Mouse (Mus musculus) liver, embryonic 12.5 days (tissue): ENCODE measurements around the gene Sept6. TPM values are rescaled to one million over a fixed set of nuclear protein-coding genes. Genes with fewer than 3 reads are reported as not detected.

Source experiments
- ATAC-seq: fragments of 200-750 bp; cut with Nextera tagmentation; 2 replicates; pipeline ENCODE4 v1.8.0; 2017; ENCODE audit warnings: moderate number of reproducible peaks, mild to moderate bottlenecking, moderate library complexity
- H3K27ac ChIP-seq: fragments of 300-500 bp; sonication (generic); 2 replicates; pipeline ENCODE4 v1.5.1; 2016; ENCODE audit warnings: mild to moderate bottlenecking
- H3K27me3 ChIP-seq: fragments of 300-500 bp; sonication (generic); replicated peaks from 2 replicates; pipeline ENCODE4 v1.6.1; 2016; ENCODE audit warnings: mild to moderate bottlenecking, moderate library complexity
- H3K36me3 ChIP-seq: fragments of 300-500 bp; sonication (generic); 2 replicates; pipeline ENCODE4 v1.6.1; 2016; ENCODE audit warnings: mild to moderate bottlenecking, moderate library complexity
- H3K4me1 ChIP-seq: fragments of 300-500 bp; sonication (generic); 2 replicates; pipeline ENCODE4 v1.6.1; 2016
- H3K4me2 ChIP-seq: fragments of 300-500 bp; sonication (generic); 2 replicates; pipeline ENCODE4 v1.6.1; 2016; ENCODE audit warnings: mild to moderate bottlenecking, moderate library complexity
- H3K4me3 ChIP-seq: fragments of 300-500 bp; sonication (generic); 2 replicates; pipeline ENCODE4 v1.5.1; 2016; ENCODE audit warnings: mild to moderate bottlenecking, moderate library complexity
- H3K9ac ChIP-seq: fragments of 300-500 bp; sonication (generic); 2 replicates; pipeline ENCODE4 v1.6.1; 2016; ENCODE audit warnings: mild to moderate bottlenecking, moderate library complexity
- H3K9me3 ChIP-seq: fragments of 300-500 bp; sonication (generic); replicated peaks from 2 replicates; pipeline ENCODE4 v1.6.1; 2016; ENCODE audit warnings: mild to moderate bottlenecking, moderate library complexity
- WGBS: fragments of 180-500 bp; shearing (Covaris S2); methylation state at CpG from one replicate; pipeline ENCODE4 v1.1.7; 2016; ENCODE audit not compliant: insufficient replicate concordance; 5-methylcytosine and 5-hydroxymethylcytosine counted together
- polyA plus RNA-seq: library from polyadenylated mRNA; unstranded; fragments of >200 nt; fragmentation: Nextera tagmentation; extraction: Ambion mirVana; gene quantifications from 2 replicates; pipeline ENCODE4 v1.2.1, GENCODE M21; 2016

Gene Sept6
- polyA plus RNA-seq: 6.1 and 6.2 TPM in 2 replicates

DNA sequence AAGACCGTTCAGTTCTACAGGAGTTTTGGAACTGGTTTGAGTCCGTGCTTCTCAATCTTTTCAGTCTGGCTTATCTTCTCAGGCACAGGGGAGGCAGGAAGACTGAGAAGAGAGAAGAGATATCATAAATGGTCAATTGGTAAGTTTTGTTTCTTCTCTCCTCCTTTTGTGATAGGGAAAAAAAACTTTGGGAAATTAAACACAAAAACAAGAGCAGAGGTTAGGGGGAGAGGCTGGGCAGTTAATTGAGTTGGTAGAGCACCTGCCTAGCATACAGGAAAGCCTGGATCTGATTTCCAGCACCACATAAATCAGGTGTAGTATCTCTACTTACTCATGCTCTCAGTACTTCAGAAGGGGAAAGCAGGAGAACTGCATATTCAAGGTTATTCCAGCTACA is at the start of gene Sept6:
Gene Sept6 (minus strand): TSS at position 101 of the 400 bp plus-strand sequence.
- Histone ChIP-seq H3K4me2 (no peak within 1 kb of the TSS), H3K4me3 (no peak within 1 kb of the TSS), H3K4me1 (peaks cover 11% of the 10 kb centered on the region; the same call in 1 of the 2 replicates), H3K27me3 (peaks cover 3% of the 10 kb centered on the region; the same call in 1 of the 2 replicates), H3K27ac (no peak within 1 kb of the TSS), H3K9ac (no peak within 1 kb of the TSS), H3K9me3 (no peaks in the 10 kb centered on the region), H3K36me3 (no peaks in the 10 kb centered on the region)
- no peak for ATAC-seq
- 52% methylated on average over 2 of the region's 2 CpGs for WGBS

DNA sequence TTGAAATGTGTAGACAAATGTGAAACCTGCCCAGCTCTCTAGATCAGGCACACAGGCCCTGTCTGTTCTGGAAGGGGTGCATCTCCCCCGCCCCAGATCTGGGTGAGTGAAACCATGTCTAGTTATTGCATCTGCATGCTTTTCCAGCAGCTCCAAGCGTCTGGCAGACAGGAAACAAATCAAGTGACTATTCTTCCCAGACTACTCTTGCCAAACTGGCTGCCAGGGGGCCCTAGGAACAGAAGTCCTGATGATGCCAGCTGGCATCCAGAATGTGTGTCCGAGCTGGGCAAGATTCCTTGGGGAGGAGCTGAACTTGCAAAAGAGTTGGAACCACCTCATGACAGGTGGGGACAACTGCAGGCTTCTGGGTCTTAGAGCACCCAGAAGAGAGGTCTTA is 36.8 kb upstream of the Sept6 start:
- Histone ChIP-seq H3K36me3 (no peaks in the 10 kb centered on the region), H3K9ac (no peak overlapping the region), H3K9me3 (no peaks in the 10 kb centered on the region), H3K4me3 (no peak overlapping the region), H3K4me1 (no peaks in the 10 kb centered on the region), H3K4me2 (no peak overlapping the region), H3K27ac (no peak overlapping the region), H3K27me3 (no peaks in the 10 kb centered on the region)
- ATAC-seq: no peak
- WGBS: 49% methylated on average over 3 of the region's 3 CpGs

DNA sequence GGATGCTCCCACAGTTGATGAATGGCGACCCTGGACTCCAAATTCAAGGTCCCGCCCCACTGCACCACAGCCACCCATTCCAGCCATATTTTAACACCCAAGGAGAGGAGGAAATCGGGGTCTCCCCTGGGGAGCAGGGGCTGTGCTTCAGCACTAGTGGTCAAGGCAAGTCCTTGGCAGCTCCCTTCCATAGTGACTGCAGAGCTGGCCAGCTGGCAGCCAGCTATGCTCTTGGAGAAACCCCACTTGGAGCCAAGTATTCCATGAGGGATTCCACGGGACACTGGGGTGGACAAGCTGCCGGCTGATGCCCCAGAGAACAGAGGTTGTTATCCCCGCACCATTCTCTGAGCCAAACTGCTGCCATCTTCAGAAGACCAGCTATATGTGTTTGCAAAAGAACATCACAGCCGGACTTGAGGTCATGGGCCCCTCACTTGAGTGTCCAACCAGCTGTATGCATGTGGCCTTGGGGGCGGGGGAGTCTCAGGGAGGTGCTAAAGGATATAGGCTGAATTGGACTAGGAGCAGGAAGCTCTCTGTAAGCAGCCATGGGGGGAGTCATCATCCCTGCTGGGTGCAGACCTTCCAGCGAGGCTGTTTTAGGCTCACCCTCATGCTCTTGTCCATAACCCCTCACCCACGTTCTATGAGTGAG is 32.2 kb upstream of the Sept6 start:
- Histone ChIP-seq H3K4me2 (no peak overlapping the region), H3K27me3 (no peaks in the 10 kb centered on the region), H3K9ac (no peak overlapping the region), H3K4me3 (no peak overlapping the region), H3K27ac (no peak overlapping the region), H3K9me3 (no peaks in the 10 kb centered on the region), H3K4me1 (no peaks in the 10 kb centered on the region), H3K36me3 (no peaks in the 10 kb centered on the region)
- ATAC-seq: no peak
- WGBS: 55% methylated on average over 10 of the region's 10 CpGs

DNA sequence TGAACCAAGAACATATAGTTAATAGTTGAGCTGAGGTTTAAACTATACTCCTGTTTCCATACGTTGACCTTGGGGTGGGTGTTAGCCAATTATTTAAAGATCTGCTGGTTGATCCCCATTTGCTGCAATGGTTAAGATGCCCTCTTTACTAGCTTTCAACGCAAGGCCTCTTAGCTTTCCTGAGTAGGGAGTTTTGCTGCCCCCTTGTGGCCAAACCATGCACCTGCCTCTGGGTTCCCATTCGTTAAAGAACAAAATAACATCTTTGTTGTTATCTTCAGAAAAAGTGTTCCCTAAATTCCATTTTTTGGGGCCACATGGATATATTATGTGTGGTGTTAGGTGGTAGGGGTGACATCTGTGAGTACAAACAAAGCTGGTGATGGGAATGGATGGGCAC is 31.1 kb upstream of the Sept6 start:
- no peaks in the 10 kb centered on the region for H3K9me3 ChIP-seq
- 12% methylated on average over 3 of the region's 3 CpGs for WGBS
- H3K27ac ChIP-seq: no peak overlapping the region
- no peaks in the 10 kb centered on the region for H3K36me3 ChIP-seq
- H3K4me2 ChIP-seq: no peak overlapping the region
- H3K9ac ChIP-seq: no peak overlapping the region
- ATAC-seq: no peak
- no peak overlapping the region for H3K4me3 ChIP-seq
- H3K4me1 ChIP-seq: no peaks in the 10 kb centered on the region
- no peaks in the 10 kb centered on the region for H3K27me3 ChIP-seq

DNA sequence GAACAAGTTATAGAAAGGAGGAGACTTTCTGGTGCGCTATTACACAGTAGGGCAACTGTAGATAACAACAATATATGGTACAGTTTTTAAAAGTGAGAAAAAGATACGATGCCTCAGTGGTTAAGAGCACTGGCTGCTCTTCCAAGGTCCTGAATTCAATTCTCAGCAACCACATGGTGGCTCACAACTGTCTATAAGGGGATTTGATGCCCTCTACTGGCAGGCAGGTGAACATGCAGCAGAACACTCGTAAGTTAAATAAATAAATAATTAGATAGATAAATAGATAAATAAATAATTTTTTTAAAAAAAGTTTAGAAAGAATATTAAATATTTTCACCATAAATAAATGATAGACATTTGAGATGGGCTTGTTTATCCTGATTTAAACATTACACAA is 27.5 kb upstream of the Sept6 start:
- Histone ChIP-seq H3K27ac (no peak overlapping the region), H3K4me3 (no peak overlapping the region), H3K4me2 (no peak overlapping the region), H3K9me3 (no peaks in the 10 kb centered on the region), H3K27me3 (no peaks in the 10 kb centered on the region), H3K36me3 (no peaks in the 10 kb centered on the region), H3K4me1 (no peaks in the 10 kb centered on the region), H3K9ac (no peak overlapping the region)
- no peak for ATAC-seq
- 37% methylated on average over 3 of the region's 3 CpGs for WGBS

DNA sequence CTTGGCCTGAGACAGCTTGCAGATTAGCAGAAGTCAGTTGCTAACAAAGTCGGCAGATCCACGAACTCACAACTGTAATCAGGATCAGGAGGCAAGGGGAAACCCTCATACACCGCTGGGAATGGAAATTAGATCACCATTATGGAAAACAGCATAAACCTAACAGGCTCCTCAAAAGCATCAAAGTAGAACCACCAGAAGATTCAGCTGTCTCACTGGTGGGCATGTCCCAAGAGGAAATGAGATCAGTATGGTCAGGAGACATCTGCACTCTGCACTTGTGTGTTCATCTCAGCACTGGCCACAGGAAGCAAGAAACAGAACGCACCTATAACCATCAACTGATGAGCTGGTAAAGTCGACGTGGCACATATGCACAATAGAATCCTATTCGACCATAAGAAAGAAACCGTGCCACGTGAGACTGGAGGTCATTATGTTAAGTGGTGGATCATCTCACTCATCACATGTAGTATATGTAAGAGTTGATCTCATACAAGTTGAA is 26.6 kb upstream of the Sept6 start:
- Histone ChIP-seq H3K27ac (no peak overlapping the region), H3K4me3 (no peak overlapping the region), H3K9ac (no peak overlapping the region), H3K27me3 (no peaks in the 10 kb centered on the region), H3K4me2 (no peak overlapping the region), H3K9me3 (no peaks in the 10 kb centered on the region), H3K36me3 (no peaks in the 10 kb centered on the region), H3K4me1 (no peaks in the 10 kb centered on the region)
- no peak for ATAC-seq
- WGBS: 68% methylated on average over 9 of the region's 9 CpGs

DNA sequence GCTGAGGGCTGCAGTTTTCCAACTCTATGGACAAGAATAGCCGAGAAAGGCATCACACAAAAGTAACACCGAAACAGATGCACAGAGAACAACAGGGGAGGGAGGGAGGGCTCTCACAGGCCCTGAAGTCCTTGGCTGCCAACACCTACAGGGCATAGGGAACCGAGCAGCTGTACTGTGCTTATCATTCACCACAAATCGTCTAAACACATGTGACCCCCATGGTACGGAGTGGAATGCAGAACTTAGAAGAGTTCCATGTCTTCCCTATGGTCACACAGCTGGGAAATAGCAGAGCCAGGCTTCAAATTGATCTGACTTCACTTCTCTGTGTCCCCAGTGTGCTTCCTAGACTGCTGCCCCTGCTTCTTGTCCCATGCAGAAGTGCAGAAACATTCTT is 22.3 kb upstream of the Sept6 start:
- no peaks in the 10 kb centered on the region for H3K9me3 ChIP-seq
- H3K36me3 ChIP-seq: no peaks in the 10 kb centered on the region
- no peaks in the 10 kb centered on the region for H3K4me1 ChIP-seq
- H3K9ac ChIP-seq: no peak overlapping the region
- no peak overlapping the region for H3K27ac ChIP-seq
- no peak for ATAC-seq
- no peak overlapping the region for H3K4me3 ChIP-seq
- H3K4me2 ChIP-seq: no peak overlapping the region
- 45% methylated on average over 5 of the region's 5 CpGs for WGBS
- H3K27me3 ChIP-seq: no peaks in the 10 kb centered on the region

DNA sequence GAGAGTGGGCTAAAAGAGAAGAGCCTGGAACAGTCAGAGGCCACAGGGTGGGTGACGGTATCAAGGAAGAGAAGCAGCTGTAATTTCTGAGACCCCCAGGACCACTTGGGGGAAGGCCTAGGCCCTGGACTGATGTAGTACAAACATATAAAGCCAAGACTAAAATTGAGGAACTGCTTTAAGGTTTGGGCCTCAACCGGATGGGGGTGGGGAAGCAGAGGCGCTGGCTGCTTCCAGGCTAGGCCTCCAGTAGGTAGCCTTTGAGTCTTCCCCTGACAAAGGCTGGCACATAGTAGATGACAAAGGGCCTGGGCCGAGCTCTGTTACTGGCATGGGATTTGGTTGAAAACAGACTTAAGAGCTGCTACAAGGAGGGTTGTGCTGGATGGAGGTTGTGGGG is 555 bp downstream of the Sept6 start:
- Histone ChIP-seq H3K36me3 (no peaks in the 10 kb centered on the region), H3K9ac (no peak overlapping the region), H3K9me3 (no peaks in the 10 kb centered on the region), H3K4me1 (peaks cover 11% of the 10 kb centered on the region; the same call in 1 of the 2 replicates), H3K4me2 (no peak overlapping the region), H3K4me3 (no peak overlapping the region), H3K27ac (no peak overlapping the region), H3K27me3 (peaks cover 3% of the 10 kb centered on the region; the same call in 1 of the 2 replicates)
- ATAC-seq: no peak
- 48% methylated on average over 4 of the region's 4 CpGs for WGBS

DNA sequence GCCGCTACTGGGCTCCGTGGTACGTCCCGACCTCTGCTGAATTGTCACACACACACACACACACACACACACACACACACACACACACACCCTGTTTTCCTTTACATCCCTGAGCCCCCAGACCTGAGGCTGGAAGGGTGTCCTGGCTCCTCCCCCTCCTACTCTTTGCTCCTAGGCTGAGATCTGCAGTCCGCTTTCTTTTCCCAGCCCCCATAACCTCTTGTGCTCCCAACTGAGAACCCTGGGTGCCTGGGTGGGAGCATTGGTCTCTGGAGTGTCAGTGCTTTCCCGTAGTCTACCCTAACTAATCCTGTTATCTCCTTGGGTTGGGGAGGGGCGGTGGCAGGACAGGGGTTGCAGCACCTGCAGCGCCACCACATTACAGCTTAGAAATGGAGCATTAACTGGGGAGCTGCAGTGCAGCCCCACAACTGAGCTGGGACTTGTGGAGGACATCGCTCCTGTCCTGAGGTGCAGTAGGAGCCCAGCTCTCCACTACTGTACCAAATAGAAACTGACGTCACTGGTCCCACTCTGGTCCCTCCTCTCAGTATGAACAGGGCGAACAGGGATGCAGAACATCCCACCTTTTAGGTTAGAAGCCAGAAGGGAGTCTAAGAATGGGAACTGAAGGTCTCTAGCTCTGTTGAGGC is 1.7 kb downstream of the Sept6 start:
- peaks cover 11% of the 10 kb centered on the region; the same call in 1 of the 2 replicates for H3K4me1 ChIP-seq
- peak overlapping the region; percentile 81 for H3K4me2 ChIP-seq
- no peak overlapping the region for H3K27ac ChIP-seq
- peaks cover 3% of the 10 kb centered on the region; the same call in 1 of the 2 replicates for H3K27me3 ChIP-seq
- no peaks in the 10 kb centered on the region for H3K36me3 ChIP-seq
- H3K4me3 ChIP-seq: peak overlapping the region; percentile 65
- H3K9me3 ChIP-seq: no peaks in the 10 kb centered on the region
- ATAC-seq: no peak
- H3K9ac ChIP-seq: no peak overlapping the region
- WGBS: 22% methylated on average over 7 of the region's 11 CpGs

DNA sequence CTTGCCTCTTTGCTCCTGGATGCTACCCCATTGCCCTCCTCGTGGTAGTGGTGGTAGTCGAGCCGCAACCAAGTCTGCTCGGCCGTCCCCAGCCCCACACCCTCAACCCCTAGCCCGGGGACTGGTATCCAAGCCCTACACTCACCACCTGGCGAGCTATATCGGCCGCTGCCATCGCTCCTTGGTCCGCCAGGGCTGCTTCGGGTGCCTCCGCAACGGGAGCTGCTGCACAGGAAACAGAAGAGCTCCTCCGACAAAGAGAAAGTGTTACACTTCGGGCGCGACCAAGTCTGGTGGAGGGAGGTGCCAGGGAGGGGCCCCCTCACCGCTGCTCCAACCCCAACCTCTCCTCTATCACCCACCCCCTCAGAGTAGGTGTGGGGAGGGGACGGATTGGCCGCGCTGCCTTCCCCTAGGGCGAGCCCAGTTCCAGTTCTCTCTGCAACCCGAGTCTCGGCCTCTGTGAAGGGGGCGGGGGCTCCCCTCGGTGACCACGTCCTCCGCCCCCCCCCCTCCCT is 2.3 kb downstream of the Sept6 start:
- H3K36me3 ChIP-seq: no peaks in the 10 kb centered on the region
- peak overlapping the region; percentile 62 for H3K9ac ChIP-seq
- peak overlapping the region; percentile 81 for H3K4me2 ChIP-seq
- H3K4me3 ChIP-seq: peak overlapping the region; percentile 65
- no peaks in the 10 kb centered on the region for H3K9me3 ChIP-seq
- H3K27ac ChIP-seq: no peak overlapping the region
- WGBS: 7% methylated on average over 19 of the region's 29 CpGs
- ATAC-seq: peak; percentile 90
- peaks cover 3% of the 10 kb centered on the region; the same call in 1 of the 2 replicates for H3K27me3 ChIP-seq
- H3K4me1 ChIP-seq: peaks cover 11% of the 10 kb centered on the region; the same call in 1 of the 2 replicates

DNA sequence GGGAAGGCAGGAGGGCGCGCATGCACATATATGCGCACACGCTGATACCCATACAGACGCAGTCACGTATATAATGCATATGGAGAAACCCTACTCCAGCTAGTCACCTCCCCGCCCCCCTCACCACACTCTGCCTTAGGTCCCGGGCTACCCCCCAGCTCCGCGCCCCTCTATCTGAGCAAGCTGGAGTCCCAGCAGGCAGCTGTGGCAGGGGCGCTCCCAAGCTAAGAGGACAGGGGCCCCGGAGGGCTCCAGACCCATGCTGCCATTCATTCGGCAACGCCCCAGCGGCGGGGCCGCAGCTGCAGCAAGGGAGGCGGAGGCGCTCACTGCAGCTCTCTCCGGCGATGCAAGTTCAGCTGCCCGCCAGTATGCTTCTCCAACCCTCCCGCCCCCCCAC is 2.8 kb downstream of the Sept6 start:
- Histone ChIP-seq H3K4me3 (peak overlapping the region; percentile 65), H3K27ac (no peak overlapping the region), H3K27me3 (peaks cover 3% of the 10 kb centered on the region; the same call in 1 of the 2 replicates), H3K9ac (peak overlapping the region; percentile 62), H3K36me3 (no peaks in the 10 kb centered on the region), H3K9me3 (no peaks in the 10 kb centered on the region), H3K4me1 (peaks cover 11% of the 10 kb centered on the region; the same call in 1 of the 2 replicates), H3K4me2 (peak overlapping the region; percentile 81)
- 15% methylated on average over 22 of the region's 23 CpGs for WGBS
- peak; percentile 68 for ATAC-seq

DNA sequence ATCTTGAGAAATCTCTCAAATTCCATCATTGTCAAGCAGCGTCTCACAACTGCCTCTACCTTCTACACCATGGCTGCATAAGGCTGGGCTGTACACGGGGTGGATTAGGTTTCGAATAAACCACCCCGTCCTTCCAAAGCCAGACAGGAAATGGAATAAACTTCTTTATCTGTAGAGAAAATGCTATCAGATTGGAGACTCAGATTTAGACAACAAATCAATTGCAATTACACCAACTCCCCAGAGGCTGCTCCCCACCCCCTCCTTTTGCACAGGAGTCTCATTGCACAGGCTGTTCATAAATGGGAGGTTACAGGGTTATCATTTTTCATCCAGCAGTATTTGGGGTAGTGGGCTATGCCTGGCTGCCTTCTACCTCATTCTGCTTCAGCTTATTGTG is 3.7 kb downstream of the Sept6 start:
- no peaks in the 10 kb centered on the region for H3K36me3 ChIP-seq

More for the DNA sequence above, 3.7 kb downstream of the Sept6 start:
- no peak overlapping the region for H3K9ac ChIP-seq
- no peaks in the 10 kb centered on the region for H3K9me3 ChIP-seq
- no peak overlapping the region for H3K27ac ChIP-seq
- peak overlapping the region; percentile 81 for H3K4me2 ChIP-seq
- peaks cover 3% of the 10 kb centered on the region; the same call in 1 of the 2 replicates for H3K27me3 ChIP-seq
- no peak overlapping the region for H3K4me3 ChIP-seq
- H3K4me1 ChIP-seq: peaks cover 15% of the 10 kb centered on the region; the same call in 1 of the 2 replicates
- ATAC-seq: no peak
- 59% methylated on average over 4 of the region's 4 CpGs for WGBS
